Mouse (Mus musculus): ENCODE results near the gene 6030458C11Rik.

The 6030458C11Rik gene

GRCm38 (mm10) chr15:12795909-12796470 is 28.5 kb downstream of the 6030458C11Rik start:
- no peaks in the 10 kb centered on the region for H3K27me3 ChIP-seq (ENCODE audit: control insufficient read depth, insufficient read depth, low read length, poor library complexity, severe bottlenecking)
- no peaks in the 10 kb centered on the region for H3K36me3 ChIP-seq (ENCODE audit: control insufficient read depth, insufficient read depth, low read length, poor library complexity, severe bottlenecking)
- no peak for DNase-seq (ENCODE audit: low read depth, low spot score)

- Histone ChIP-seq H3K27me3 (ENCODE audit: control insufficient read depth, insufficient read depth, low read length, poor library complexity, severe bottlenecking) (no peaks in the 10 kb centered on the region), H3K36me3 (ENCODE audit: control insufficient read depth, insufficient read depth, low read length, poor library complexity, severe bottlenecking) (no peaks in the 10 kb centered on the region)
- DNase-seq (ENCODE audit: low read depth, low spot score): peak; percentile 91
Measured at GRCm38 (mm10) chr15:12795457-12795894, 29.0 kb downstream of the 6030458C11Rik start.

- no peak for DNase-seq (ENCODE audit: low read depth, low spot score)
- Histone ChIP-seq H3K36me3 (ENCODE audit: control insufficient read depth, insufficient read depth, low read length, poor library complexity, severe bottlenecking) (no peaks in the 10 kb centered on the region), H3K27me3 (ENCODE audit: control insufficient read depth, insufficient read depth, low read length, poor library complexity, severe bottlenecking) (no peaks in the 10 kb centered on the region)
Measured at GRCm38 (mm10) chr15:12794311-12794710, 30.1 kb downstream of the 6030458C11Rik start.

GRCm38 (mm10) chr15:12789406-12789867 is 35.0 kb downstream of the 6030458C11Rik start:
- H3K36me3 ChIP-seq (ENCODE audit: control insufficient read depth, insufficient read depth, low read length, poor library complexity, severe bottlenecking): no peaks in the 10 kb centered on the region
- DNase-seq (ENCODE audit: low read depth, low spot score): no peak
- no peaks in the 10 kb centered on the region for H3K27me3 ChIP-seq (ENCODE audit: control insufficient read depth, insufficient read depth, low read length, poor library complexity, severe bottlenecking)

- DNase-seq (ENCODE audit: low read depth, low spot score): no peak
- no peaks in the 10 kb centered on the region for H3K27me3 ChIP-seq (ENCODE audit: control insufficient read depth, insufficient read depth, low read length, poor library complexity, severe bottlenecking)
- no peaks in the 10 kb centered on the region for H3K36me3 ChIP-seq (ENCODE audit: control insufficient read depth, insufficient read depth, low read length, poor library complexity, severe bottlenecking)
Measured at GRCm38 (mm10) chr15:12788536-12788935, 35.9 kb downstream of the 6030458C11Rik start.

GRCm38 (mm10) chr15:12781729-12782326 is 42.6 kb downstream of the 6030458C11Rik start:
- no peaks in the 10 kb centered on the region for H3K36me3 ChIP-seq (ENCODE audit: control insufficient read depth, insufficient read depth, low read length, poor library complexity, severe bottlenecking)
- no peaks in the 10 kb centered on the region for H3K27me3 ChIP-seq (ENCODE audit: control insufficient read depth, insufficient read depth, low read length, poor library complexity, severe bottlenecking)
- DNase-seq (ENCODE audit: low read depth, low spot score): no peak

- DNase-seq (ENCODE audit: low read depth, low spot score): no peak
- H3K36me3 ChIP-seq (ENCODE audit: control insufficient read depth, insufficient read depth, low read length, poor library complexity, severe bottlenecking): no peaks in the 10 kb centered on the region
- H3K27me3 ChIP-seq (ENCODE audit: control insufficient read depth, insufficient read depth, low read length, poor library complexity, severe bottlenecking): no peaks in the 10 kb centered on the region
Measured at GRCm38 (mm10) chr15:12781296-12781695, 43.2 kb downstream of the 6030458C11Rik start.

- Histone ChIP-seq H3K27me3 (ENCODE audit: control insufficient read depth, insufficient read depth, low read length, poor library complexity, severe bottlenecking) (no peaks in the 10 kb centered on the region), H3K36me3 (ENCODE audit: control insufficient read depth, insufficient read depth, low read length, poor library complexity, severe bottlenecking) (no peaks in the 10 kb centered on the region)
- DNase-seq (ENCODE audit: low read depth, low spot score): no peak
Measured at GRCm38 (mm10) chr15:12774149-12774753, 50.2 kb downstream of the 6030458C11Rik start.

- H3K36me3 ChIP-seq (ENCODE audit: control insufficient read depth, insufficient read depth, low read length, poor library complexity, severe bottlenecking): no peaks in the 10 kb centered on the region
- no peak for DNase-seq (ENCODE audit: low read depth, low spot score)
- no peaks in the 10 kb centered on the region for H3K27me3 ChIP-seq (ENCODE audit: control insufficient read depth, insufficient read depth, low read length, poor library complexity, severe bottlenecking)
Measured at GRCm38 (mm10) chr15:12770958-12771357, 53.5 kb downstream of the 6030458C11Rik start.

GRCm38 (mm10) chr15:12766848-12767247 is 57.6 kb downstream of the 6030458C11Rik start:
- Histone ChIP-seq H3K27me3 (ENCODE audit: control insufficient read depth, insufficient read depth, low read length, poor library complexity, severe bottlenecking) (no peaks in the 10 kb centered on the region), H3K36me3 (ENCODE audit: control insufficient read depth, insufficient read depth, low read length, poor library complexity, severe bottlenecking) (no peaks in the 10 kb centered on the region)
- DNase-seq (ENCODE audit: low read depth, low spot score): no peak

GRCm38 (mm10) chr15:12763147-12763546 is 61.3 kb downstream of the 6030458C11Rik start:
- no peaks in the 10 kb centered on the region for H3K36me3 ChIP-seq (ENCODE audit: control insufficient read depth, insufficient read depth, low read length, poor library complexity, severe bottlenecking)
- DNase-seq (ENCODE audit: low read depth, low spot score): no peak
- no peaks in the 10 kb centered on the region for H3K27me3 ChIP-seq (ENCODE audit: control insufficient read depth, insufficient read depth, low read length, poor library complexity, severe bottlenecking)

- H3K36me3 ChIP-seq (ENCODE audit: control insufficient read depth, insufficient read depth, low read length, poor library complexity, severe bottlenecking): no peaks in the 10 kb centered on the region
- H3K27me3 ChIP-seq (ENCODE audit: control insufficient read depth, insufficient read depth, low read length, poor library complexity, severe bottlenecking): no peaks in the 10 kb centered on the region
- no peak for DNase-seq (ENCODE audit: low read depth, low spot score)
Measured at GRCm38 (mm10) chr15:12762258-12762913, 62.1 kb downstream of the 6030458C11Rik start.

- Histone ChIP-seq H3K27me3 (ENCODE audit: control insufficient read depth, insufficient read depth, low read length, poor library complexity, severe bottlenecking) (no peaks in the 10 kb centered on the region), H3K36me3 (ENCODE audit: control insufficient read depth, insufficient read depth, low read length, poor library complexity, severe bottlenecking) (no peaks in the 10 kb centered on the region)
- DNase-seq (ENCODE audit: low read depth, low spot score): no peak
Measured at GRCm38 (mm10) chr15:12760747-12761146, 63.7 kb downstream of the 6030458C11Rik start.

GRCm38 (mm10) chr15:12758461-12758860 is 66.0 kb downstream of the 6030458C11Rik start:
- DNase-seq (ENCODE audit: low read depth, low spot score): no peak
- Histone ChIP-seq H3K36me3 (ENCODE audit: control insufficient read depth, insufficient read depth, low read length, poor library complexity, severe bottlenecking) (no peaks in the 10 kb centered on the region), H3K27me3 (ENCODE audit: control insufficient read depth, insufficient read depth, low read length, poor library complexity, severe bottlenecking) (no peaks in the 10 kb centered on the region)

Data from splenic B cell, adult 2 months (primary cell).